Mouse (Mus musculus): Measurements from ENCODE around the gene Bscl2.

- TF ChIP-seq CTCF (IDR thresholded peaks at IDR 0.05; ENCODE audit: control insufficient read depth, insufficient read depth, insufficient replicate concordance, low read depth, low read length) (no peak), POLR2A (IDR thresholded peaks at IDR 0.05; ENCODE audit: control insufficient read depth, low read depth, low read length) (peak; percentile 19; the same call in 1 of the 2 replicates)
Measured at GRCm38 (mm10) chr19:8803879-8804660, 33.2 kb upstream of the Bscl2 start.

Data from testis, adult 2 months (tissue).